Mouse (Mus musculus) hindbrain, embryonic 10.5 days (tissue): ENCODE measurements around the gene Zfp710. TPM values are rescaled to one million over a fixed set of nuclear protein-coding genes. Genes with fewer than 3 reads are reported as not detected.

Source experiments
- DNase-seq: peaks from one replicate; pipeline ENCODE4 v3.0.0-alpha.2; 2017; ENCODE audit warnings: low spot score
- H3K27ac ChIP-seq: fragments of 300-500 bp; sonication (generic); 2 replicates; pipeline ENCODE4 v1.5.1; 2016; ENCODE audit warnings: mild to moderate bottlenecking, moderate library complexity
- H3K27me3 ChIP-seq: fragments of 300-500 bp; sonication (generic); 2 replicates; pipeline ENCODE4 v1.6.1; 2016; ENCODE audit warnings: mild to moderate bottlenecking; ENCODE audit not compliant: poor library complexity, insufficient read depth, severe bottlenecking
- H3K36me3 ChIP-seq: fragments of 300-500 bp; sonication (generic); 2 replicates; pipeline ENCODE4 v1.6.1; 2016; ENCODE audit warnings: mild to moderate bottlenecking, moderate library complexity
- H3K4me1 ChIP-seq: fragments of 300-500 bp; sonication (generic); replicated peaks from 2 replicates; pipeline ENCODE4 v1.6.1; 2016; ENCODE audit warnings: mild to moderate bottlenecking
- H3K4me3 ChIP-seq: fragments of 300-500 bp; sonication (generic); 2 replicates; pipeline ENCODE4 v1.5.1; 2016; ENCODE audit warnings: mild to moderate bottlenecking, moderate library complexity
- H3K9me3 ChIP-seq: fragments of 300-500 bp; sonication (generic); 2 replicates; pipeline ENCODE4 v1.6.1; 2016; ENCODE audit warnings: mild to moderate bottlenecking, moderate library complexity
- WGBS: fragments of 180-500 bp; shearing (Covaris S2); methylation state at CpG from one replicate; pipeline ENCODE4 v1.1.7; 2016; 5-methylcytosine and 5-hydroxymethylcytosine counted together
- polyA plus RNA-seq: library from polyadenylated mRNA; unstranded; fragments of >200 nt; fragmentation: Nextera tagmentation; extraction: Ambion mirVana; gene quantifications from 2 replicates; pipeline ENCODE4 v1.2.1, GENCODE M21; 2016

The Zfp710 gene
- polyA plus RNA-seq, 1 experiment from 2014 or later: 37.5 TPM

- Histone ChIP-seq H3K4me3 (no peak overlapping the region), H3K4me1 (peaks cover 28% of the 10 kb centered on the region)
These were observed 57.3 kb downstream of the Zfp710 start for GRCm38 (mm10) chr7:80081586-80082554.

GRCm38 (mm10) chr7:80084484-80084931 lies 59.9 kb downstream of the Zfp710 start:
- no peak overlapping the region for H3K4me3 ChIP-seq
- H3K4me1 ChIP-seq: peaks cover 5% of the 10 kb centered on the region; the same call in 1 of the 2 replicates
- H3K9me3 ChIP-seq: no peaks in the 10 kb centered on the region
- 70% methylated on average over 7 of the region's 7 CpGs for WGBS
- H3K27ac ChIP-seq: no peak overlapping the region
- peaks cover 89% of the 10 kb centered on the region for H3K36me3 ChIP-seq
- peak; percentile 72 for DNase-seq
- H3K27me3 ChIP-seq: no peaks in the 10 kb centered on the region

More at GRCm38 (mm10) chr7:80081586-80082554, 57.3 kb downstream of the Zfp710 start:
- H3K27ac ChIP-seq: no peak overlapping the region
- peaks cover 63% of the 10 kb centered on the region for H3K36me3 ChIP-seq
- 94% methylated on average over 42 of the region's 42 CpGs for WGBS
- H3K9me3 ChIP-seq: no peaks in the 10 kb centered on the region
- no peaks in the 10 kb centered on the region for H3K27me3 ChIP-seq
- DNase-seq: peak; percentile 3

GRCm38 (mm10) chr7:80085970-80086715 lies 61.5 kb downstream of the Zfp710 start:
- Histone ChIP-seq H3K27me3 (no peaks in the 10 kb centered on the region), H3K4me1 (peaks cover 7% of the 10 kb centered on the region; the same call in 1 of the 2 replicates), H3K9me3 (no peaks in the 10 kb centered on the region), H3K27ac (no peak overlapping the region), H3K4me3 (no peak overlapping the region), H3K36me3 (peaks cover 100% of the 10 kb centered on the region)
- peak; percentile 11 for DNase-seq
- WGBS: 87% methylated on average over 33 of the region's 33 CpGs

GRCm38 (mm10) chr7:80088191-80088590 lies 63.6 kb downstream of the Zfp710 start:
- H3K36me3 ChIP-seq: peaks cover 100% of the 10 kb centered on the region
- WGBS: 84% methylated on average over 9 of the region's 9 CpGs
- no peak overlapping the region for H3K4me3 ChIP-seq
- peaks cover 7% of the 10 kb centered on the region; the same call in 1 of the 2 replicates for H3K4me1 ChIP-seq
- H3K9me3 ChIP-seq: no peaks in the 10 kb centered on the region
- H3K27me3 ChIP-seq: no peaks in the 10 kb centered on the region
- no peak overlapping the region for H3K27ac ChIP-seq
- DNase-seq: no peak

GRCm38 (mm10) chr7:80090191-80091003 lies 65.8 kb downstream of the Zfp710 start:
- Histone ChIP-seq H3K36me3 (peaks cover 100% of the 10 kb centered on the region), H3K27ac (peak overlapping the region; percentile 45), H3K4me1 (peaks cover 7% of the 10 kb centered on the region; the same call in 1 of the 2 replicates), H3K9me3 (no peaks in the 10 kb centered on the region), H3K4me3 (no peak overlapping the region), H3K27me3 (no peaks in the 10 kb centered on the region)
- WGBS: 84% methylated on average over 18 of the region's 18 CpGs
- DNase-seq: peak; percentile 3

- H3K27ac ChIP-seq: peak overlapping the region; percentile 45; the same call in 1 of the 2 replicates
- no peak overlapping the region for H3K4me3 ChIP-seq
- no peaks in the 10 kb centered on the region for H3K9me3 ChIP-seq
- no peak for DNase-seq
- 70% methylated on average over 13 of the region's 13 CpGs for WGBS
- peaks cover 7% of the 10 kb centered on the region; the same call in 1 of the 2 replicates for H3K4me1 ChIP-seq
- H3K36me3 ChIP-seq: peaks cover 100% of the 10 kb centered on the region
- no peaks in the 10 kb centered on the region for H3K27me3 ChIP-seq
These were observed 66.6 kb downstream of the Zfp710 start for GRCm38 (mm10) chr7:80091004-80091865.

- Histone ChIP-seq H3K4me3 (no peak overlapping the region), H3K27ac (no peak overlapping the region), H3K27me3 (no peaks in the 10 kb centered on the region), H3K36me3 (peaks cover 100% of the 10 kb centered on the region), H3K4me1 (peaks cover 7% of the 10 kb centered on the region; the same call in 1 of the 2 replicates), H3K9me3 (no peaks in the 10 kb centered on the region)
- WGBS: 85% methylated on average over 4 of the region's 4 CpGs
- DNase-seq: no peak
These were observed 67.2 kb downstream of the Zfp710 start for GRCm38 (mm10) chr7:80091866-80092210.

- H3K27ac ChIP-seq: no peak overlapping the region
- no peak overlapping the region for H3K4me3 ChIP-seq
- peaks cover 7% of the 10 kb centered on the region; the same call in 1 of the 2 replicates for H3K4me1 ChIP-seq
- WGBS: 90% methylated on average over 9 of the region's 9 CpGs
- H3K27me3 ChIP-seq: no peaks in the 10 kb centered on the region
- H3K9me3 ChIP-seq: no peaks in the 10 kb centered on the region
- DNase-seq: peak; percentile 3
- peaks cover 100% of the 10 kb centered on the region for H3K36me3 ChIP-seq
These were observed 67.9 kb downstream of the Zfp710 start for GRCm38 (mm10) chr7:80092351-80093046.

- H3K4me3 ChIP-seq: no peak overlapping the region
- DNase-seq: peak; percentile 4
- H3K27ac ChIP-seq: no peak overlapping the region
- no peaks in the 10 kb centered on the region for H3K27me3 ChIP-seq
- H3K9me3 ChIP-seq: no peaks in the 10 kb centered on the region
- WGBS: 84% methylated on average over 5 of the region's 5 CpGs
- H3K4me1 ChIP-seq: peaks cover 7% of the 10 kb centered on the region; the same call in 1 of the 2 replicates
- peaks cover 100% of the 10 kb centered on the region for H3K36me3 ChIP-seq
These were observed 69.9 kb downstream of the Zfp710 start for GRCm38 (mm10) chr7:80094481-80094880.

GRCm38 (mm10) chr7:80095598-80096309 lies 71.1 kb downstream of the Zfp710 start:
- H3K4me1 ChIP-seq: peaks cover 2% of the 10 kb centered on the region; the same call in 1 of the 2 replicates
- peaks cover 100% of the 10 kb centered on the region for H3K36me3 ChIP-seq
- H3K27ac ChIP-seq: no peak overlapping the region
- 90% methylated on average over 20 of the region's 20 CpGs for WGBS
- H3K9me3 ChIP-seq: no peaks in the 10 kb centered on the region
- DNase-seq: no peak
- no peak overlapping the region for H3K4me3 ChIP-seq
- H3K27me3 ChIP-seq: no peaks in the 10 kb centered on the region
